Mouse (Mus musculus) urinary bladder, adult 2 months (tissue): ENCODE measurements around the gene Pold1. TPM values are rescaled to one million over a fixed set of nuclear protein-coding genes. Genes with fewer than 3 reads are reported as not detected.

ENCODE experiments used
- DNase-seq: peaks from one replicate; pipeline ENCODE4 v3.0.0; 2022; ENCODE audit warnings: low spot score
- polyA plus RNA-seq: library from polyadenylated mRNA; depleted of rRNA; stranded (reverse); fragments of >200 nt; gene quantifications from 2 replicates; pipeline ENCODE4 v1.2.3, GENCODE M21; 2012; rRNA removed

Gene Pold1
- polyA plus RNA-seq: 15.8 and 19.7 TPM in 2 replicates

- peak; percentile 96 for DNase-seq
Observed at GRCm38 (mm10) chr7:44548497-44549087, at the start of gene Pold1. TSS of gene Pold1 (minus strand) at chr7:44548849.

- DNase-seq: no peak
Observed at GRCm38 (mm10) chr7:44598336-44598735, 49.7 kb upstream of the Pold1 start.

- no peak for DNase-seq
Observed at GRCm38 (mm10) chr7:44597666-44598065, 49.0 kb upstream of the Pold1 start.

GRCm38 (mm10) chr7:44596996-44597538 lies 48.4 kb upstream of the Pold1 start:
- DNase-seq: no peak

GRCm38 (mm10) chr7:44596051-44596450 lies 47.4 kb upstream of the Pold1 start:
- DNase-seq: no peak

GRCm38 (mm10) chr7:44595131-44595561 lies 46.5 kb upstream of the Pold1 start:
- no peak for DNase-seq

- DNase-seq: no peak
Observed at GRCm38 (mm10) chr7:44594291-44594690, 45.6 kb upstream of the Pold1 start.

GRCm38 (mm10) chr7:44593775-44594174 lies 45.1 kb upstream of the Pold1 start:
- peak; percentile 57 for DNase-seq

GRCm38 (mm10) chr7:44593051-44593450 lies 44.4 kb upstream of the Pold1 start:
- DNase-seq: no peak

- no peak for DNase-seq
Observed at GRCm38 (mm10) chr7:44591348-44592116, 42.9 kb upstream of the Pold1 start.

GRCm38 (mm10) chr7:44590402-44591347 lies 42.0 kb upstream of the Pold1 start, which contains the start of gene Kcnc3:
TSS of gene Kcnc3 (plus strand) at chr7:44590664.
- peak; percentile 63 for DNase-seq

GRCm38 (mm10) chr7:44589946-44590345 lies 41.3 kb upstream of the Pold1 start:
- no peak for DNase-seq

- DNase-seq: no peak
Observed at GRCm38 (mm10) chr7:44589149-44589548, 40.5 kb upstream of the Pold1 start.

GRCm38 (mm10) chr7:44588338-44588737 lies 39.7 kb upstream of the Pold1 start:
- DNase-seq: no peak

GRCm38 (mm10) chr7:44587676-44588075 lies 39.0 kb upstream of the Pold1 start:
- no peak for DNase-seq

GRCm38 (mm10) chr7:44586930-44587329 lies 38.3 kb upstream of the Pold1 start:
- no peak for DNase-seq

- no peak for DNase-seq
Observed at GRCm38 (mm10) chr7:44586518-44586917, 37.9 kb upstream of the Pold1 start.

GRCm38 (mm10) chr7:44585606-44586005 lies 37.0 kb upstream of the Pold1 start:
- DNase-seq: no peak

- DNase-seq: no peak
Observed at GRCm38 (mm10) chr7:44584921-44585320, 36.3 kb upstream of the Pold1 start.

- no peak for DNase-seq
Observed at GRCm38 (mm10) chr7:44584265-44584804, 35.7 kb upstream of the Pold1 start.

GRCm38 (mm10) chr7:44583146-44583545 lies 34.5 kb upstream of the Pold1 start:
- no peak for DNase-seq

GRCm38 (mm10) chr7:44582709-44583108 lies 34.1 kb upstream of the Pold1 start:
- DNase-seq: no peak
